10 mouse cellular contexts compared by ENCODE assay signal in genomic region chr12:45162011-45162410, GRCm38 (mm10).
DNase-seq lines count a peak whose midpoint lies in the region; ATAC-seq and TF ChIP-seq lines count a peak whose summit lies in the region.
"Had no signal": no experiment of that assay in that cellular context is flagged by ENCODE, and none has a peak within 500 bp of the region (broad histone marks: within the 10 kb centered on the region; RNA-seq: fewer than 3 reads in every experiment).

No protein-coding gene starts in this region.

- H3K27ac ChIP-seq in midbrain, embryonic 11.5 days (ENCODE audit: low read depth, low read length), result no peak overlapping the region
- H3K27ac ChIP-seq in midbrain, embryonic 10.5 days (replicated peaks), result no peak overlapping the region
- no peak overlapping the region for H3K27ac ChIP-seq in kidney, adult 2 months (ENCODE audit: insufficient read depth, low read depth, low read length)
- H3K27ac ChIP-seq: limb, embryonic 15.5 days had no signal

- TF ChIP-seq CTCF in kidney, adult 2 months (conservative IDR thresholded peaks at IDR 0.05; ENCODE audit: insufficient read depth, insufficient read length, low read depth, low read length), result peak; percentile 32

- H3K27me3 ChIP-seq in midbrain, embryonic 11.5 days (ENCODE audit: control insufficient read depth, insufficient read depth, low read length), result no peaks in the 10 kb centered on the region
- no peaks in the 10 kb centered on the region for H3K27me3 ChIP-seq in midbrain, embryonic 10.5 days (ENCODE audit: low read depth, poor library complexity, severe bottlenecking)
- H3K27me3 ChIP-seq in kidney, adult 2 months (replicated peaks; ENCODE audit: control insufficient read depth, insufficient read depth, low read length), result no peaks in the 10 kb centered on the region
- H3K27me3 ChIP-seq: CH12.LX; limb, embryonic 15.5 days had no signal

- no peak overlapping the region for H3K4me2 ChIP-seq in midbrain, embryonic 11.5 days
- H3K4me2 ChIP-seq: limb, embryonic 15.5 days had no signal

- H3K9ac ChIP-seq in midbrain, embryonic 11.5 days (ENCODE audit: low read length), result no peak overlapping the region
- H3K9ac ChIP-seq: limb, embryonic 15.5 days had no signal

- 72% methylated on average over 4 of the region's 4 CpGs for WGBS in midbrain, embryonic 11.5 days
- WGBS in midbrain, embryonic 10.5 days, result 67% methylated on average over 4 of the region's 4 CpGs
- WGBS in kidney, adult 2 months, result 73% methylated on average over 4 of the region's 4 CpGs

- DNase-seq in cerebellum, postnatal 10 days, result peak; percentile 29 to 34
- no peak for DNase-seq in midbrain, embryonic 11.5 days (ENCODE audit: low spot score, missing footprints)
- no peak for DNase-seq in midbrain, embryonic 10.5 days (ENCODE audit: low spot score)
- peak; percentile 38 for DNase-seq in kidney, adult 2 months
- no peak for DNase-seq in right cerebral cortex, postnatal 36 days (ENCODE audit: low spot score in 2 of 2)
- DNase-seq in natural killer cell, adult 2 months (ENCODE audit: low spot score in 2 of 2), result no peak

- no peaks in the 10 kb centered on the region for H3K36me3 ChIP-seq in midbrain, embryonic 11.5 days (ENCODE audit: control insufficient read depth, insufficient read depth, low read length)
- no peaks in the 10 kb centered on the region for H3K36me3 ChIP-seq in midbrain, embryonic 10.5 days
- no peaks in the 10 kb centered on the region for H3K36me3 ChIP-seq in kidney, adult 2 months (ENCODE audit: control insufficient read depth, insufficient read depth, low read length)
- H3K36me3 ChIP-seq: limb, embryonic 15.5 days had no signal

- H3K4me1 ChIP-seq in midbrain, embryonic 11.5 days (ENCODE audit: control insufficient read depth, insufficient read depth, low read length), result no peaks in the 10 kb centered on the region; the same call in 1 of the 2 replicates
- no peaks in the 10 kb centered on the region for H3K4me1 ChIP-seq in midbrain, embryonic 10.5 days
- H3K4me1 ChIP-seq in kidney, adult 2 months (ENCODE audit: control insufficient read depth, insufficient read depth, low read length), result no peaks in the 10 kb centered on the region
- H3K4me1 ChIP-seq: limb, embryonic 15.5 days had no signal

- H3K4me3 ChIP-seq in midbrain, embryonic 11.5 days (ENCODE audit: low read depth, low read length), result no peak overlapping the region
- H3K4me3 ChIP-seq in midbrain, embryonic 10.5 days, result no peak overlapping the region
- H3K4me3 ChIP-seq in kidney, adult 2 months (ENCODE audit: insufficient read depth, low read depth, low read length), result no peak overlapping the region
- H3K4me3 ChIP-seq: limb, embryonic 15.5 days had no signal

- no peaks in the 10 kb centered on the region for H3K9me3 ChIP-seq in midbrain, embryonic 11.5 days (ENCODE audit: control insufficient read depth, low read length)
- no peaks in the 10 kb centered on the region for H3K9me3 ChIP-seq in midbrain, embryonic 10.5 days (replicated peaks)
- H3K9me3 ChIP-seq: limb, embryonic 15.5 days had no signal

- no peak for TF ChIP-seq POLR2A in kidney, adult 2 months (IDR thresholded peaks at IDR 0.05; ENCODE audit: low read depth, low read length)

- no peak for ATAC-seq in cerebellum, adult (ENCODE audit: insufficient number of reproducible peaks, low FRiP score, low TSS enrichment)
- ATAC-seq in midbrain, embryonic 11.5 days (ENCODE audit: low FRiP score), result peak; percentile 73; the same call in 1 of the 2 replicates
- ATAC-seq in megakaryocyte, adult 5-6 weeks (ENCODE audit: poor library complexity, severe bottlenecking), result peak; percentile 77

Comparison
In these comparisons a context has a peak if more than half of its experiments do, and no peak if none do; other contexts are left out.
1. DNase-seq: peak in cerebellum, postnatal 10 days (2 of 2) and kidney, adult 2 months (single experiment); none in midbrain, embryonic 11.5 days (single experiment), midbrain, embryonic 10.5 days (single experiment), right cerebral cortex, postnatal 36 days (0 of 2) and natural killer cell, adult 2 months (0 of 2).